Mouse (Mus musculus): ENCODE measurements around the gene 1500009C09Rik. TPM values are rescaled to one million over a fixed set of nuclear protein-coding genes. Genes with fewer than 3 reads are reported as not detected.

Gene 1500009C09Rik
- total and polyA plus RNA-seq, 3 experiments, result not detected

GRCm38 (mm10) chr15:82268185-82268584 lies 16.0 kb downstream of the 1500009C09Rik start:
- dilution Hi-C loops (cut with MboI; ENCODE audit: extremely low pct_ligation_motif_present, extremely low pct_unique_long_range_greater_than_20kb, low sequenced_read_pairs), result no loop called here
- TF ChIP-seq SMC3 (IDR thresholded peaks at IDR 0.05; ENCODE audit: low read depth, low read length), result no peak
- no peak for TF ChIP-seq ELF1 (IDR thresholded peaks at IDR 0.05; ENCODE audit: low read depth, low read length)
- no peak for TF ChIP-seq HCFC1 (IDR thresholded peaks at IDR 0.05; ENCODE audit: low read depth, low read length)
- TF ChIP-seq KAT2A (IDR thresholded peaks at IDR 0.05; ENCODE audit: insufficient replicate concordance, low read length), result no peak
- TF ChIP-seq ZMIZ1 (IDR thresholded peaks at IDR 0.05; ENCODE audit: low read depth, low read length), result no peak
- TF ChIP-seq TCF12 (IDR thresholded peaks at IDR 0.05; ENCODE audit: low read depth, low read length), result no peak
- TF ChIP-seq EP300 (IDR thresholded peaks at IDR 0.05; ENCODE audit: low read length), result no peak
- TF ChIP-seq TBP (conservative IDR thresholded peaks at IDR 0.05; ENCODE audit: low read depth, low read length), result no peak
- no peak for TF ChIP-seq MXI1 (IDR thresholded peaks at IDR 0.05; ENCODE audit: low read depth, low read length)
- TF ChIP-seq E2F4 (IDR thresholded peaks at IDR 0.05; ENCODE audit: insufficient replicate concordance, low read depth, low read length), result no peak
- no peak for TF ChIP-seq POLR2AphosphoS2 (IDR thresholded peaks at IDR 0.05; ENCODE audit: low read depth, low read length)
- no peak for TF ChIP-seq MAFK (IDR thresholded peaks at IDR 0.05; ENCODE audit: insufficient replicate concordance, low read length)
- no peak for TF ChIP-seq BHLHE40 (IDR thresholded peaks at IDR 0.05; ENCODE audit: low read depth, low read length)
- TF ChIP-seq SIN3A (IDR thresholded peaks at IDR 0.05; ENCODE audit: low read length), result no peak
- no peak for TF ChIP-seq NELFE (IDR thresholded peaks at IDR 0.05; ENCODE audit: low read depth, low read length)
- no peak for TF ChIP-seq MEF2A (IDR thresholded peaks at IDR 0.05; ENCODE audit: borderline replicate concordance, low read depth, low read length)
- TF ChIP-seq JUND (conservative IDR thresholded peaks at IDR 0.05; ENCODE audit: low read depth, low read length), result no peak
- TF ChIP-seq RCOR1 (conservative IDR thresholded peaks at IDR 0.05; ENCODE audit: low read depth, low read length), result no peak
- TF ChIP-seq CHD1 (IDR thresholded peaks at IDR 0.05; ENCODE audit: low read depth, low read length), result no peak

DNA sequence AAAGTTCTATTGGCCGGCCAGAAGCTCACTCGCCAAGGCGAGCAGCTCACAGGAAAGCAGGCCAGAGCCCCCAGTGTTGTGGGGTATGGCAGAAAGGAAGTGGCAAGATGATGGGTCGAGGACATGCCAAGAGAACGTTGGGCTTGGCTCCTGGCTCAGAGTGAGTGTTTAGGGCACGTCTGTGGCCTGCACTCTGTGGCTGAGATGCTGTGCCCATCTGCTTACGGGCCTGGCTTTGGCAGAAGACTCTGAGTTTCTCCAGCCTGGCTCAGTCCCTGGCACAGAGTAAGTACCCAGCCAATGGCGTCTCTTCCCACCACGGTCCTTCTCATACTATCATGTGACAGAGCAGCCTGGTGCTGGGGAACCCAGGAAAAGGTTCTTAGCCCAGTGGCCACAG lies 16.6 kb downstream of the 1500009C09Rik start:
- Histone ChIP-seq H3K27ac (ENCODE audit: insufficient read depth, low read depth) (no peak overlapping the region), H3K9ac (ENCODE audit: insufficient read depth, low read depth) (no peak overlapping the region), H3K79me2 (replicated peaks; ENCODE audit: control insufficient read depth, extremely low read depth, insufficient read depth, poor library complexity, severe bottlenecking) (no peaks in the 10 kb centered on the region), H3K9me3 (replicated peaks; ENCODE audit: low read length) (no peaks in the 10 kb centered on the region), H3K4me1 (ENCODE audit: control insufficient read depth in 1 of 2, insufficient read depth in 2 of 2) (no peaks in the 10 kb centered on the region), H3K27me3 (replicated peaks) (peaks cover 87% of the 10 kb centered on the region), H3K4me2 (ENCODE audit: insufficient read depth, low read depth, poor library complexity, severe bottlenecking) (no peak overlapping the region), H3K4me3 (replicated peaks in 1 of 3; ENCODE audit: low read depth in 2 of 3, low read length in 2 of 3, poor library complexity in 1 of 3) (no peak overlapping the region), H3K36me3 (replicated peaks in 1 of 2; ENCODE audit: control insufficient read depth in 1 of 2, insufficient read depth in 1 of 2, low read length in 1 of 2) (no peaks in the 10 kb centered on the region)
- dilution Hi-C loops (cut with MboI; ENCODE audit: extremely low pct_ligation_motif_present, extremely low pct_unique_long_range_greater_than_20kb, low sequenced_read_pairs), result no loop called here
- no peak for TF ChIP-seq RCOR1 (conservative IDR thresholded peaks at IDR 0.05; ENCODE audit: low read depth, low read length)
- TF ChIP-seq ZMIZ1 (IDR thresholded peaks at IDR 0.05; ENCODE audit: low read depth, low read length), result no peak
- no peak for TF ChIP-seq SIN3A (IDR thresholded peaks at IDR 0.05; ENCODE audit: low read length)
- TF ChIP-seq TCF12 (IDR thresholded peaks at IDR 0.05; ENCODE audit: low read depth, low read length), result no peak
- TF ChIP-seq BHLHE40 (IDR thresholded peaks at IDR 0.05; ENCODE audit: low read depth, low read length), result no peak
- no peak for TF ChIP-seq E2F4 (IDR thresholded peaks at IDR 0.05; ENCODE audit: insufficient replicate concordance, low read depth, low read length)
- DNase-seq (ENCODE audit: extremely low read depth), result no peak
- in situ Hi-C loops (cut with MboI; ENCODE audit: low pct_ligation_motif_present, low pct_unique_long_range_greater_than_20kb, low sequenced_read_pairs), result loop anchor here (25.0 kb wide), 1 partner anchor 819 kb away; the partner anchor contains the start of gene Serhl

More at GRCm38 (mm10) chr15:82268185-82268584, 16.0 kb downstream of the 1500009C09Rik start:
- Histone ChIP-seq H3K27me3 (replicated peaks) (peaks cover 85% of the 10 kb centered on the region), H3K4me3 (replicated peaks in 1 of 3; ENCODE audit: low read depth in 2 of 3, low read length in 2 of 3, poor library complexity in 1 of 3) (no peak overlapping the region), H3K9ac (ENCODE audit: insufficient read depth, low read depth) (no peak overlapping the region), H3K4me2 (ENCODE audit: insufficient read depth, low read depth, poor library complexity, severe bottlenecking) (no peak overlapping the region), H3K9me3 (replicated peaks; ENCODE audit: low read length) (no peaks in the 10 kb centered on the region), H3K4me1 (ENCODE audit: control insufficient read depth in 1 of 2, insufficient read depth in 2 of 2) (no peaks in the 10 kb centered on the region), H3K27ac (ENCODE audit: insufficient read depth, low read depth) (no peak overlapping the region), H3K36me3 (replicated peaks in 1 of 2; ENCODE audit: control insufficient read depth in 1 of 2, insufficient read depth in 1 of 2, low read length in 1 of 2) (no peaks in the 10 kb centered on the region), H3K79me2 (replicated peaks; ENCODE audit: control insufficient read depth, extremely low read depth, insufficient read depth, poor library complexity, severe bottlenecking) (no peaks in the 10 kb centered on the region)
- DNase-seq (ENCODE audit: extremely low read depth), result no peak
- in situ Hi-C loops (cut with MboI; ENCODE audit: low pct_ligation_motif_present, low pct_unique_long_range_greater_than_20kb, low sequenced_read_pairs), result loop anchor here (25.0 kb wide), 1 partner anchor 819 kb away; the partner anchor contains the start of gene Serhl
